Mouse (Mus musculus) CD8-positive naive resting alpha-beta T cell, adult 2 months (primary cell): Measurements from ENCODE around the gene Sh3d19.
A peak's percentile ranks its signal among the peaks of the same experiment; 100 is the strongest.
"Not testable (repeated sequence)": the region's sequence is repeated elsewhere in the genome, so short reads cannot be mapped to it uniquely, and the experiment has no call there.

Experiments used
- DNase-seq, 2 experiments: peaks; one replicate each; pipeline ENCODE4 v3.0.0; 2022; ENCODE audit warnings: low read depth in 2 of 2, low spot score in 2 of 2

Gene Sh3d19

GRCm38 (mm10) chr3:86087872-86088271 lies 117.0 kb downstream of the Sh3d19 start:
- DNase-seq, result no peak

- no peak for DNase-seq
Observed at GRCm38 (mm10) chr3:86093213-86093845, 122.4 kb downstream of the Sh3d19 start.

- no peak for DNase-seq
Observed at GRCm38 (mm10) chr3:86093907-86094306, 123.0 kb downstream of the Sh3d19 start.

- no peak for DNase-seq
Observed at GRCm38 (mm10) chr3:86101956-86102355, 131.0 kb downstream of the Sh3d19 start.

- peak in 1 of 2 experiments; percentile 14 for DNase-seq
Observed at GRCm38 (mm10) chr3:86103449-86104291, 132.8 kb downstream of the Sh3d19 start.

GRCm38 (mm10) chr3:86104433-86104832 lies 133.5 kb downstream of the Sh3d19 start:
- DNase-seq, result not testable (repeated sequence)

- DNase-seq, result no peak
Observed at GRCm38 (mm10) chr3:86104909-86105308, 134.0 kb downstream of the Sh3d19 start.

- DNase-seq, result no peak
Observed at GRCm38 (mm10) chr3:86106086-86106632, 135.2 kb downstream of the Sh3d19 start.

GRCm38 (mm10) chr3:86107637-86108539 lies 137.0 kb downstream of the Sh3d19 start:
- DNase-seq, result no peak

- DNase-seq, result no peak
Observed at GRCm38 (mm10) chr3:86108576-86108975, 137.7 kb downstream of the Sh3d19 start.

- DNase-seq, result no peak
Observed at GRCm38 (mm10) chr3:86109099-86109498, 138.2 kb downstream of the Sh3d19 start.

- DNase-seq, result no peak
Observed at GRCm38 (mm10) chr3:86110077-86110476, 139.2 kb downstream of the Sh3d19 start.

GRCm38 (mm10) chr3:86112766-86113165 lies 141.9 kb downstream of the Sh3d19 start:
- DNase-seq, result no peak

- no peak for DNase-seq
Observed at GRCm38 (mm10) chr3:86114659-86115338, 143.9 kb downstream of the Sh3d19 start.

- no peak for DNase-seq
Observed at GRCm38 (mm10) chr3:86116951-86117350, 146.0 kb downstream of the Sh3d19 start.

- DNase-seq, result no peak
Observed at GRCm38 (mm10) chr3:86119237-86119932, 148.5 kb downstream of the Sh3d19 start.

- DNase-seq, result no peak
Observed at GRCm38 (mm10) chr3:86122156-86122555, 151.2 kb downstream of the Sh3d19 start.

GRCm38 (mm10) chr3:86123251-86123746 lies 152.4 kb downstream of the Sh3d19 start:
- DNase-seq, result no peak

GRCm38 (mm10) chr3:86129757-86130156 lies 158.8 kb downstream of the Sh3d19 start:
- peak; percentile 44 to 65 for DNase-seq
